Mouse (Mus musculus): ENCODE data around the gene Dohh.

- no peak for TF ChIP-seq GATA1 (IDR thresholded peaks at IDR 0.05; ENCODE audit: borderline replicate concordance, low read length)
- TF ChIP-seq FLI1 (IDR thresholded peaks at IDR 0.05; ENCODE audit: low read length), result 0 out of 2 replicates have a peak, but pooled peaks have one; percentile 21
These were observed 5.6 kb upstream of the Dohh start for GRCm38 (mm10) chr10:81378553-81379182.

All from megakaryocyte, embryonic 14.5 days (primary cell).